Mouse (Mus musculus): Measurements from ENCODE around the gene Cd63. TPM values are rescaled to one million over a fixed set of nuclear protein-coding genes. Genes with fewer than 3 reads are reported as not detected.

The Cd63 gene
- total and polyA plus RNA-seq, 3 experiments, result not detected

GRCm38 (mm10) chr10:128882067-128882466, 18.7 kb upstream of the Cd63 start:
- H3K4me2 ChIP-seq (ENCODE audit: insufficient read depth, low read depth, poor library complexity, severe bottlenecking), result no peak overlapping the region
- H3K27ac ChIP-seq (ENCODE audit: insufficient read depth, low read depth), result no peak overlapping the region
- TF ChIP-seq MAZ (IDR thresholded peaks at IDR 0.05; ENCODE audit: low read depth, low read length), result no peak
- no peak for TF ChIP-seq ZKSCAN1 (IDR thresholded peaks at IDR 0.05; ENCODE audit: borderline replicate concordance, low read depth, low read length)
- TF ChIP-seq TCF12 (IDR thresholded peaks at IDR 0.05; ENCODE audit: low read depth, low read length), result no peak
- TF ChIP-seq USF1 (IDR thresholded peaks at IDR 0.05; ENCODE audit: low read depth, low read length), result no peak
- DNase-seq (ENCODE audit: extremely low read depth), result no peak
- peaks cover 31 to 70% of the 10 kb centered on the region in 2 experiments for H3K36me3 ChIP-seq (replicated peaks in 1 of 2; ENCODE audit: control insufficient read depth in 1 of 2, insufficient read depth in 1 of 2, low read length in 1 of 2)
- in situ Hi-C loops (cut with MboI; ENCODE audit: low pct_ligation_motif_present, low pct_unique_long_range_greater_than_20kb, low sequenced_read_pairs) (no loop called here), dilution Hi-C loops (cut with MboI; ENCODE audit: extremely low pct_ligation_motif_present, extremely low pct_unique_long_range_greater_than_20kb, low sequenced_read_pairs) (no loop called here)
- no peak overlapping the region for H3K4me3 ChIP-seq (replicated peaks in 1 of 3; ENCODE audit: low read depth in 2 of 3, low read length in 2 of 3, poor library complexity in 1 of 3)
- H3K4me1 ChIP-seq (ENCODE audit: control insufficient read depth in 1 of 2, insufficient read depth in 2 of 2), result peaks cover 8 to 24% of the 10 kb centered on the region in 2 experiments
- H3K9ac ChIP-seq (ENCODE audit: insufficient read depth, low read depth), result no peak overlapping the region
- H3K27me3 ChIP-seq (replicated peaks), result no peaks in the 10 kb centered on the region
- H3K79me2 ChIP-seq (replicated peaks; ENCODE audit: control insufficient read depth, extremely low read depth, insufficient read depth, poor library complexity, severe bottlenecking), result no peaks in the 10 kb centered on the region; the same call in 1 of the 2 replicates
- no peaks in the 10 kb centered on the region for H3K9me3 ChIP-seq (replicated peaks; ENCODE audit: low read length)

- in situ Hi-C loops (cut with MboI; ENCODE audit: low pct_ligation_motif_present, low pct_unique_long_range_greater_than_20kb, low sequenced_read_pairs) (no loop called here), dilution Hi-C loops (cut with MboI; ENCODE audit: extremely low pct_ligation_motif_present, extremely low pct_unique_long_range_greater_than_20kb, low sequenced_read_pairs) (no loop called here)
- no peaks in the 10 kb centered on the region; the same call in 1 of the 2 replicates for H3K79me2 ChIP-seq (replicated peaks; ENCODE audit: control insufficient read depth, extremely low read depth, insufficient read depth, poor library complexity, severe bottlenecking)
- DNase-seq (ENCODE audit: extremely low read depth), result no peak
- H3K4me3 ChIP-seq (replicated peaks in 1 of 3; ENCODE audit: low read depth in 2 of 3, low read length in 2 of 3, poor library complexity in 1 of 3), result peak overlapping the region in 1 of 3 experiments; percentile 13
- H3K27ac ChIP-seq (ENCODE audit: insufficient read depth, low read depth), result no peak overlapping the region
- no peaks in the 10 kb centered on the region for H3K9me3 ChIP-seq (replicated peaks; ENCODE audit: low read length)
- TF ChIP-seq CHD1 (IDR thresholded peaks at IDR 0.05; ENCODE audit: low read depth, low read length), result no peak
- no peak for TF ChIP-seq RCOR1 (conservative IDR thresholded peaks at IDR 0.05; ENCODE audit: low read depth, low read length)
- TF ChIP-seq UBTF (IDR thresholded peaks at IDR 0.05; ENCODE audit: low read depth, low read length), result no peak
- TF ChIP-seq MAZ (IDR thresholded peaks at IDR 0.05; ENCODE audit: low read depth, low read length), result peak; percentile 62; the same call in 1 of the 2 replicates
- TF ChIP-seq GABPA (IDR thresholded peaks at IDR 0.05; ENCODE audit: insufficient replicate concordance, low read depth, low read length), result no peak
- TF ChIP-seq USF1 (IDR thresholded peaks at IDR 0.05; ENCODE audit: low read depth, low read length), result no peak
- H3K27me3 ChIP-seq (replicated peaks), result peaks cover 11% of the 10 kb centered on the region
- H3K4me1 ChIP-seq (ENCODE audit: control insufficient read depth in 1 of 2, insufficient read depth in 2 of 2), result peaks cover 18 to 41% of the 10 kb centered on the region in 2 experiments
- H3K9ac ChIP-seq (ENCODE audit: insufficient read depth, low read depth), result no peak overlapping the region
- peaks cover 18 to 40% of the 10 kb centered on the region in 2 experiments for H3K36me3 ChIP-seq (replicated peaks in 1 of 2; ENCODE audit: control insufficient read depth in 1 of 2, insufficient read depth in 1 of 2, low read length in 1 of 2)
- H3K4me2 ChIP-seq (ENCODE audit: insufficient read depth, low read depth, poor library complexity, severe bottlenecking), result peak overlapping the region; percentile 76
Measured at GRCm38 (mm10) chr10:128888941-128889827, 11.6 kb upstream of the Cd63 start.

- peak overlapping the region; percentile 81 for H3K4me2 ChIP-seq (ENCODE audit: insufficient read depth, low read depth, poor library complexity, severe bottlenecking)
- H3K27ac ChIP-seq (ENCODE audit: insufficient read depth, low read depth), result no peak overlapping the region
Measured at GRCm38 (mm10) chr10:128889846-128890245, 10.9 kb upstream of the Cd63 start.

More at GRCm38 (mm10) chr10:128889846-128890245, 10.9 kb upstream of the Cd63 start:
- Histone ChIP-seq H3K9me3 (replicated peaks; ENCODE audit: low read length) (no peaks in the 10 kb centered on the region), H3K9ac (ENCODE audit: insufficient read depth, low read depth) (0 out of 2 replicates have a peak overlapping the region, but pooled peaks have one; percentile 23), H3K4me3 (replicated peaks in 1 of 3; ENCODE audit: low read depth in 2 of 3, low read length in 2 of 3, poor library complexity in 1 of 3) (peak overlapping the region in 2 of 3 experiments; percentile 13 to 29), H3K4me1 (ENCODE audit: control insufficient read depth in 1 of 2, insufficient read depth in 2 of 2) (peaks cover 15 to 35% of the 10 kb centered on the region in 2 experiments), H3K36me3 (replicated peaks in 1 of 2; ENCODE audit: control insufficient read depth in 1 of 2, insufficient read depth in 1 of 2, low read length in 1 of 2) (peaks cover 15 to 36% of the 10 kb centered on the region in 2 experiments), H3K27me3 (replicated peaks) (peaks cover 14% of the 10 kb centered on the region), H3K79me2 (replicated peaks; ENCODE audit: control insufficient read depth, extremely low read depth, insufficient read depth, poor library complexity, severe bottlenecking) (no peaks in the 10 kb centered on the region)
- no peak for DNase-seq (ENCODE audit: extremely low read depth)
- in situ Hi-C loops (cut with MboI; ENCODE audit: low pct_ligation_motif_present, low pct_unique_long_range_greater_than_20kb, low sequenced_read_pairs), result loop anchor here (5.0 kb wide), 1 partner anchor 158 kb away; no protein-coding TSS in a partner anchor
- TF ChIP-seq IRF4 (IDR thresholded peaks at IDR 0.05; ENCODE audit: low read depth, low read length) (no peak), GABPA (IDR thresholded peaks at IDR 0.05; ENCODE audit: insufficient replicate concordance, low read depth, low read length) (no peak), NELFE (IDR thresholded peaks at IDR 0.05; ENCODE audit: low read depth, low read length) (no peak), USF2 (conservative IDR thresholded peaks at IDR 0.05; ENCODE audit: low read depth, low read length) (no peak), CHD2 (IDR thresholded peaks at IDR 0.05; ENCODE audit: low read length) (no peak), HCFC1 (IDR thresholded peaks at IDR 0.05; ENCODE audit: low read depth, low read length) (no peak), RAD21 (IDR thresholded peaks at IDR 0.05; ENCODE audit: low read depth, low read length) (no peak), EP300 (IDR thresholded peaks at IDR 0.05; ENCODE audit: low read length) (no peak)
- dilution Hi-C loops (cut with MboI; ENCODE audit: extremely low pct_ligation_motif_present, extremely low pct_unique_long_range_greater_than_20kb, low sequenced_read_pairs), result no loop called here
